ENCODE assay signal across 26 mouse cellular contexts in genomic region chr15:77444746-77445145, GRCm38 (mm10). TPM values are rescaled to one million over a fixed set of nuclear protein-coding genes. Genes with fewer than 3 reads are reported as not detected.
DNase-seq lines count a peak whose midpoint lies in the region; ATAC-seq lines count a peak whose summit lies in the region.
"Not testable (repeated sequence)": the region's sequence is repeated elsewhere in the genome, so short reads cannot be mapped to it uniquely, and the experiment has no call there.
"Had no signal": no experiment of that assay in that cellular context is flagged by ENCODE, and none has a peak within 500 bp of the region (broad histone marks: within the 10 kb centered on the region; RNA-seq: fewer than 3 reads in every experiment).

No protein-coding gene starts in this region.

- not testable (repeated sequence) for H3K9ac ChIP-seq in forebrain, embryonic 14.5 days (ENCODE audit: low read length)

- H3K27ac ChIP-seq in forebrain, embryonic 14.5 days (ENCODE audit: low read depth, low read length), result not testable (repeated sequence)

- intact Hi-C loops in left cerebral cortex, postnatal 36 days (cut with DNase I), result not testable (repeated sequence)

- not testable (repeated sequence) for H3K27me3 ChIP-seq in forebrain, embryonic 14.5 days (replicated peaks; ENCODE audit: control insufficient read depth, insufficient read depth, low read length)

- DNase-seq in adrenal gland, postnatal 14 days, result peak; percentile 5
- DNase-seq in forebrain, embryonic 14.5 days (ENCODE audit: low spot score), result peak; percentile 45
- peak; percentile 20 to 64 for DNase-seq in frontal cortex, postnatal 36 days (ENCODE audit: low spot score in 2 of 2)
- peak; percentile 10 for DNase-seq in layer of hippocampus, adult 9-10 months (ENCODE audit: low spot score)
- DNase-seq in left cerebral cortex, adult 18-20 months (ENCODE audit: low spot score in 2 of 2), result peak; percentile 25 to 30
- peak; percentile 29 to 59 for DNase-seq in left cerebral cortex, postnatal 36 days (ENCODE audit: low spot score in 2 of 2)
- peak; percentile 75 to 89 for DNase-seq in right cerebral cortex, postnatal 10 days (ENCODE audit: low spot score in 2 of 2)

- not testable (repeated sequence) for ATAC-seq in forebrain, embryonic 14.5 days

- WGBS in forebrain, embryonic 14.5 days, result 74% methylated on average over 8 of the region's 8 CpGs

- H3K4me2 ChIP-seq in forebrain, embryonic 14.5 days (ENCODE audit: low read length), result not testable (repeated sequence)

- not testable (repeated sequence) for H3K4me3 ChIP-seq in forebrain, embryonic 14.5 days (ENCODE audit: low read depth, low read length)

- not testable (repeated sequence) for H3K9me3 ChIP-seq in forebrain, embryonic 14.5 days (replicated peaks; ENCODE audit: control insufficient read depth, low read length)

- not testable (repeated sequence) for H3K36me3 ChIP-seq in forebrain, embryonic 14.5 days (ENCODE audit: control insufficient read depth, insufficient read depth, low read length)

- not testable (repeated sequence) for H3K4me1 ChIP-seq in forebrain, embryonic 14.5 days (ENCODE audit: control insufficient read depth, insufficient read depth, low read length)

RNA-seq across cellular contexts. Expression of gene Apol7b, which starts 2.5 kb away (rescaled TPM):
- 0.15 TPM in 1 of 2 replicates, not detected in the other for total RNA-seq in adrenal gland, postnatal 14 days (2021)
- not detected in 2 replicates for polyA plus RNA-seq in forebrain, embryonic 14.5 days (2014; fragmentation: Nextera tagmentation; extraction: Ambion mirVana)
- total RNA-seq in left cerebral cortex, adult 18-20 months (2021), result under 1 TPM; 0.30 to 0.40 TPM
- under 1 TPM; 0.34 to 0.35 TPM for total RNA-seq in left cerebral cortex, postnatal 36 days (2021)
- total RNA-seq: adrenal gland, postnatal 4 days; liver, adult 2 months had no signal
- polyA plus RNA-seq: cerebellum, adult 2 months; embryonic facial prominence, embryonic 13.5 days; forebrain, embryonic 13.5 days; heart, embryonic 14.5 days; hindbrain, embryonic 12.5 days; limb, embryonic 11.5 days; liver, adult 2 months; liver, embryonic 16.5 days; lung, embryonic 16.5 days; midbrain, embryonic 15.5 days; myocyte; neural tube, embryonic 13.5 days had no signal

RNA-seq across cellular contexts. Expression of gene Apol10a, which starts 32.1 kb away (rescaled TPM):
- total RNA-seq in adrenal gland, postnatal 14 days (2021), result not detected in 2 replicates
- not detected in 2 replicates for polyA plus RNA-seq in forebrain, embryonic 14.5 days (2014; fragmentation: Nextera tagmentation; extraction: Ambion mirVana)
- total RNA-seq in left cerebral cortex, adult 18-20 months (2021), result not detected
- total RNA-seq in left cerebral cortex, postnatal 36 days (2021), result not detected
- total RNA-seq: adrenal gland, postnatal 4 days; gastrocnemius, adult 2 months; gastrocnemius, postnatal 4 days; heart, postnatal 25 days; liver, adult 2 months; megakaryocyte-erythroid progenitor cell, adult 5-6 weeks had no signal
- polyA plus RNA-seq: cerebellum, adult 2 months; embryonic facial prominence, embryonic 13.5 days; forebrain, embryonic 13.5 days; heart, embryonic 14.5 days; hindbrain, embryonic 12.5 days; kidney, embryonic 15.5 days; limb, embryonic 11.5 days; liver, embryonic 16.5 days; lung, embryonic 16.5 days; midbrain, embryonic 15.5 days; myocyte; neural tube, embryonic 13.5 days had no signal

RNA-seq across cellular contexts. Expression of gene Apol9a, which starts 33.8 kb away (rescaled TPM):
- 0.23 and 0.85 TPM in 2 replicates for total RNA-seq in adrenal gland, postnatal 14 days (2021)
- not detected in 2 replicates for polyA plus RNA-seq in forebrain, embryonic 14.5 days (2014; fragmentation: Nextera tagmentation; extraction: Ambion mirVana)
- not detected for total RNA-seq in left cerebral cortex, adult 18-20 months (2021)
- under 1 TPM in 1 of 2 experiments, not detected in 1; 0.25 TPM for total RNA-seq in left cerebral cortex, postnatal 36 days (2021)
- total RNA-seq: gastrocnemius, adult 2 months; gastrocnemius, postnatal 4 days had no signal
- polyA plus RNA-seq: embryonic facial prominence, embryonic 13.5 days; forebrain, embryonic 13.5 days; hindbrain, embryonic 12.5 days; limb, embryonic 11.5 days; liver, embryonic 16.5 days had no signal

RNA-seq across cellular contexts. Expression of gene Apol7a, which starts 45.8 kb away (rescaled TPM):
- 0.41 and 4.8 TPM in 2 replicates for total RNA-seq in adrenal gland, postnatal 14 days (2021)
- polyA plus RNA-seq in forebrain, embryonic 14.5 days (2014; fragmentation: Nextera tagmentation; extraction: Ambion mirVana), result not detected in 2 replicates
- total RNA-seq in left cerebral cortex, adult 18-20 months (2021), result under 1 TPM; 0.23 to 0.30 TPM
- under 1 TPM; 0.39 to 0.50 TPM for total RNA-seq in left cerebral cortex, postnatal 36 days (2021)
- total RNA-seq: heart, postnatal 25 days; megakaryocyte-erythroid progenitor cell, adult 5-6 weeks had no signal
- polyA plus RNA-seq: CD4-positive, CD25-positive, alpha-beta regulatory T cell, adult 4 months; embryonic facial prominence, embryonic 13.5 days; forebrain, embryonic 13.5 days; hindbrain, embryonic 12.5 days; limb, embryonic 11.5 days; midbrain, embryonic 15.5 days had no signal

Comparison
In these comparisons a context has a peak if more than half of its experiments do, and no peak if none do; other contexts are left out.
1. DNase-seq: peak in every context shown above with its lines; median percentile 82 in right cerebral cortex, postnatal 10 days; 45 in forebrain, embryonic 14.5 days; 44 in left cerebral cortex, postnatal 36 days; 42 in frontal cortex, postnatal 36 days; 28 in left cerebral cortex, adult 18-20 months; 10 in layer of hippocampus, adult 9-10 months; 5 in adrenal gland, postnatal 14 days.